In genomic region chr6:29471137-29471536, GRCm38 (mm10) we compare ENCODE assay signal across 23 mouse cellular contexts. TPM values are rescaled to one million over a fixed set of nuclear protein-coding genes. Genes with fewer than 3 reads are reported as not detected.
"Had no signal": no experiment of that assay in that cellular context is flagged by ENCODE, and none has a peak within 500 bp of the region (broad histone marks: within the 10 kb centered on the region; RNA-seq: fewer than 3 reads in every experiment).

TSS of gene Atp6v1fnb (plus strand) at chr6:29471437.

- DNase-seq: retina, postnatal 1 day; right cerebral cortex, adult 18-20 months; right cerebral cortex, postnatal 14 days; right cerebral cortex, postnatal 25 days; right cerebral cortex, postnatal 4 days; spleen, adult 18-20 months; thymus, adult 18-20 months; thymus, adult 2 months; thymus, postnatal 14 days; thymus, postnatal 25 days; thymus, postnatal 36 days; thymus, postnatal 4 days had no signal

- H3K9me3 ChIP-seq: neural tube, embryonic 12.5 days; neural tube, embryonic 13.5 days; neural tube, embryonic 15.5 days; stomach, embryonic 15.5 days had no signal

- H3K27me3 ChIP-seq: stomach, embryonic 15.5 days had no signal

- H3K4me3 ChIP-seq: neural tube, embryonic 12.5 days; neural tube, embryonic 13.5 days; neural tube, embryonic 15.5 days; stomach, embryonic 15.5 days had no signal

- H3K27ac ChIP-seq: neural tube, embryonic 12.5 days; neural tube, embryonic 13.5 days; neural tube, embryonic 15.5 days; stomach, embryonic 15.5 days; stomach, postnatal 0 days had no signal

- H3K9ac ChIP-seq: neural tube, embryonic 12.5 days; neural tube, embryonic 13.5 days; neural tube, embryonic 15.5 days; stomach, embryonic 15.5 days had no signal

RNA-seq across cellular contexts. Expression of gene Atp6v1fnb, which starts in this region (rescaled TPM):
- polyA plus RNA-seq: neural tube, embryonic 11.5 days; neural tube, embryonic 13.5 days; spleen, adult 2 months; stomach, embryonic 14.5 days; stomach, embryonic 16.5 days; stomach, postnatal 0 days; thymus, postnatal 0 days; urinary bladder, adult 2 months had no signal
